Mouse (Mus musculus) thymus, postnatal 25 days (tissue): ENCODE data around the gene Vmn2r10.
"Not testable (repeated sequence)": the region's sequence is repeated elsewhere in the genome, so short reads cannot be mapped to it uniquely, and the experiment has no call there.

Experiments used
- DNase-seq: peaks from one replicate; pipeline ENCODE4 v3.0.0; 2022

The Vmn2r10 gene

GRCm38 (mm10) chr5:109006427-109006826 lies at the start of gene Vmn2r10:
TSS of gene Vmn2r10 (minus strand) at chr5:109006527.
- not testable (repeated sequence) for DNase-seq

GRCm38 (mm10) chr5:109055286-109055685 lies 49.0 kb upstream of the Vmn2r10 start:
- DNase-seq: no peak

DNA sequence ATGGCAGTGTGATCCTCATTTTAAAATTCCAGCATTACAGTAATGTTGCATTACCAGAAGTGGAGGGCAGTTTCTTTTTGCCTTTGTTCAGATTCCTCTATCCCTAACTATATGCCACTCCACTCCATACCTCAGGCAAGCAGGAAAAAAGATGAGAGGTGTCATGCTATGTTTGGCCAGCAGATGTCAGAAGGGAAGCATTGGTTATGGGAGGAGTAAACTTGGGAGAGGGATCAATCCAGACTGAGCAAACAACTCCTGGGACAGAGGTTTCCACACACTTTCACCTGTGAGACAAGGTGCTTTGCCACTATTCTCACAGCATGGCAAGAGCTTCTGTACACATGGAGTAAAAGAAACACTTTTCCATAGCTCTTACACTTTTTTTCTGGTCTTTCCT lies 26.3 kb upstream of the Vmn2r10 start:
- no peak for DNase-seq

DNA sequence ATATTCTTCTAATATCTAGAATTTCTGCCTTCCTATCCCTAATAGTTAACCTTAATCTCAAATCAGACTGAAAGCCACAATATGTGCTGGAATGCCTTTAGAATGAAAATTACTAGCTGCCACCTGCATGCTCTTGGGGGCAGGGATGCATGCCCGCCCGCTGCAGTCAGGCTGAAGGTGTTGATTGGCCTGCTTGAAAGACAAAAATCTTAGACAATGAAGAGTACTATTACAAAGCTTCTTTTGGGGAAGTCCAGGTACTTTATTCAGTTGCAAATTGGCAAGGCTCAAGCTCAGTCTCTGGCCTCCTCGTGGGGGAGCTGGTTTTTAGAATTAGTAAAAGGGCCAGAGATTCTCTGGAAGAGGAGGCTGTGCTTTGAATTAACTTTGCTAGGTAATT lies 17.4 kb downstream of the Vmn2r10 start:
- DNase-seq: no peak
